Mouse (Mus musculus): ENCODE measurements around the gene 1700102P08Rik. TPM values are rescaled to one million over a fixed set of nuclear protein-coding genes. Genes with fewer than 3 reads are reported as not detected.

1700102P08Rik gene
- total RNA-seq, 1 experiment from 2014 or later = 1.3 TPM

DNA sequence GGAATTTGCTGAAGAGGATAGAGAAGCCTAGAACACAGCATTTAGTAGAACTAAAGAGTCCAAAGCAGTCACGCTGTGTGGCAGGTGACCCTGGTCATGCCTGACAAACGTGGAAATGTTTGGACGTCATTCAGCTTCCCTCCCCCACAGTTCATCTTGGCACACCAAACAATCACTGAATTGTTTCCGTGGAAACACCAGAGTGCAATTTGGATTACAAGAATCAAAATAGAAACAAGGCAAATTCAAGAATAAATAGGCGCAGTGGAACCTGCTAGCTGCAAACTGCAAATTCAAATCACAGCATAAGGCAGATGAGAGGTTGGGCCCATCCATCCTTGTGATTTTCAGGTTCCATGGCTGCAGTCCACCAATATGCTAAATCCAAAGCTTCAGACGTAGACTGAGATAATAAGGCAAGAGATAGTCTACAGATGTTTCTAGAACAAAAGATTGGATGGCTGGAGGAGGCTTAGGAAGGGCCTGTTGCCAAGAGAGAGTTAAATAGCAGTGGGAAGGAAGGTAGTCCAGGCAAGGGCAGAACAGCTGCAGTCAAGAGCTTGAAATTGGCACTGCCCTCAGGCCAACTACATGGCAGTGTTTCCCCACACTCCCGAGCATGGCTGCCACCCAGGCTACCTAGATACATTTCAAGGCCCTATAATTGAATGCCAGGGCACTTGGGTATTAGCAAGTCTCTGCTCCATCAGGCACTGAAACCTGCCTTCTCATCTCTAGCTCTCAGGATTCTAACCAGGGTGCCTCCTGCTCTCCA, 8.8 kb downstream of the 1700102P08Rik start:
- ATAC-seq (replicated peaks in 1 of 2; ENCODE audit: insufficient read depth in 1 of 2, low FRiP score in 2 of 2, low TSS enrichment in 1 of 2, low read depth in 1 of 2, poor library complexity in 2 of 2, severe bottlenecking in 2 of 2) = no peak

DNA sequence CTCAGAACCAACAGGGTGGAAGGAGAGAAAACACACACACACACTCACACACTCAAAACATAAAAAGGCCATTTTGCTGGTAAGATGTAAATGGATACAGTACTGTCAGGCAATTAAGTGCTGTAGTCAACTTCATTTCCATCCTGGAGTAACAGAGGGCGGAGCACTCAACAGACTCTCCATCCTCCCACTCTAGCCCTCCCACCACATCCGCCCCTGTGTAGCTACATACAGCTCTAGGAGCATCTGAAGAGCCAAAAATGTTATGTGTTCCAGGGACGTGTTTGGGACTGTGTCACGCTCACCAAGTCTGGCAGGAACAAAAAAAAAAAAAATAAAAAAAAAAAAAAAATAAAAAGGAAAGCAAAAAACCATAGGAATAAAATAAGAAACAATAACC, 10.5 kb downstream of the 1700102P08Rik start:
- ATAC-seq (replicated peaks in 1 of 2; ENCODE audit: insufficient read depth in 1 of 2, low FRiP score in 2 of 2, low TSS enrichment in 1 of 2, low read depth in 1 of 2, poor library complexity in 2 of 2, severe bottlenecking in 2 of 2) = no peak

DNA sequence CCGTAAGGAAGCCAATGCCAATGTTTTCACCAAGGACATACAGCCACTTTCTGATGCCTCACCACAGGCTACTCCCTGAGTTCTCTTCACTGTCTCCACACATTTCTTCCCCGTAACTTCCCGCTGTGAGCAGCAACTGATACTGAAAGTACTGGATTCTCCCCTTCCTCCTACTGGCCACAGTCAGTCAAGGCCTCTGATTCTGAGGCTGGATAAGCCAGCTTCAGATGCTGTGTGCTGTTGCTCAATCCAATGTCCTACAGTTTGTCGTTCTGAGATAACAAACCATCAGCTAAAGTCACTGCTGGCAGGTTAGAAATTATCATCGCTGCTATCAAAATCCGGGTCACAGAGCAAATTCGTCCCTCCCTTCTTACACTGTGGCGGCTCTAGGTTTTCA, 11.8 kb downstream of the 1700102P08Rik start:
- no peak for ATAC-seq (replicated peaks in 1 of 2; ENCODE audit: insufficient read depth in 1 of 2, low FRiP score in 2 of 2, low TSS enrichment in 1 of 2, low read depth in 1 of 2, poor library complexity in 2 of 2, severe bottlenecking in 2 of 2)

DNA sequence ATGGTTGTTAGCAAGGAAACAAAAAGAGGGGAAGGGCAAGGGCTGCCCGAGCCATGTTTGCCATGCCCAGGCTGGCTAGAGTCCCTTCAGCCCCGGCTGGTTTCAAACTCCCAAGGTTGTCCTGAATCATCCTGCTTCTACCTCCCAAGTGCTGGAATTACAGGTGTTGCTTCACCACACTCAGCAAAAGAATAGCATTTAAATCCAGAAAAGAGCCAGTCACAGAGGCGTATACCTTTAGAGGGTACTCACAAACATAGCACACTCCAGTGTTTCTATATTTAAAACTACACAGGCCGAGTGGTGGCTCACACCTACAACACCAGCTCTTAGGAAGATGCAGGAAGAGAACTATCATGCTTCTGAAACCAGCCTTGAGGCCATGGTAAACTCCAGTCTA, 16.9 kb downstream of the 1700102P08Rik start:
- ATAC-seq (replicated peaks in 1 of 2; ENCODE audit: insufficient read depth in 1 of 2, low FRiP score in 2 of 2, low TSS enrichment in 1 of 2, low read depth in 1 of 2, poor library complexity in 2 of 2, severe bottlenecking in 2 of 2) = no peak

DNA sequence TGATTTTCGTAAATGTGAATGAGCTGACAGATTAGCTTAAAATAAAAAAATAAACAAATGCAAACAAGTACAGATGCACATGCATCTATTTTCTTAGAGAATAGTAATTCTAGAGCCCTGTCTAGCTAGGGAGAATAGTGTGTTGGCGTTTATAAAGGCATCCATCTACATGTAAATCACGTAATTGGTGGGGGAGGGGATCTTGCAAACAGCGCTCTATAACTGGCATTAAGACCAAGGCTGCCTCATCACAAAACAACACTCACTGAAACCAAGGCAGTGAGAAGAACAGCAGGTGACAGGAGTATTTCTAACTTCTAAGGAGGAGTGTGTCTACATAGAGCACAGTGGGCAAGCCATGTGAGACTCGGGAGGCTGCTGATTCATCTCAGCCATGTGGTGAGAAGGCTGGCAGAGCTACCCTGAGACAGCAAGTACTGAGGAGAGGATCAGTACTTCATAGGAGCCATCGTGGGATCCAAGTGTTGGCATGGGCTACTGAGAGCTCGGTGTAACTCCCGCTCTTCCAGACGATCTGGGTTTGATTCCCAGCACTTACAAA, 18.9 kb downstream of the 1700102P08Rik start:
- ATAC-seq (replicated peaks in 1 of 2; ENCODE audit: insufficient read depth in 1 of 2, low FRiP score in 2 of 2, low TSS enrichment in 1 of 2, low read depth in 1 of 2, poor library complexity in 2 of 2, severe bottlenecking in 2 of 2) = no peak

DNA sequence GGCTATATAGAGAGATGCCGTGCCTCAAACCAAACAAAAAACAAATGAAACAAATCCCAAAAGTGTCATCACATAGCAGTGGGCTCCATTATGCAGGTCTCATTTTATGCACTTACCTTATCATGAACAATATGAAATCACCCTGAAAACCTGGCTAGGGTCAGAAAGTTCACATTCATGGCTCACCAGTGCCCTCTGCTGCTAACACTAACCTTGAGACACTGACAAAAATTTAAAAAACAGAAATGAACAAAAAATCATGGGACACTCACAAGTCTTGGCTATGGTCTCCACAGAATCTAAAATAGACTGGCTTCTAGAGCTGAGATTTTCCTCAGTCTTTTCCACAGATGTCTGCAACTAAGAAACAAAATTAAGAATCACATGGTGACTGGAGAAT, 19.6 kb downstream of the 1700102P08Rik start:
- no peak for ATAC-seq (replicated peaks in 1 of 2; ENCODE audit: insufficient read depth in 1 of 2, low FRiP score in 2 of 2, low TSS enrichment in 1 of 2, low read depth in 1 of 2, poor library complexity in 2 of 2, severe bottlenecking in 2 of 2)

DNA sequence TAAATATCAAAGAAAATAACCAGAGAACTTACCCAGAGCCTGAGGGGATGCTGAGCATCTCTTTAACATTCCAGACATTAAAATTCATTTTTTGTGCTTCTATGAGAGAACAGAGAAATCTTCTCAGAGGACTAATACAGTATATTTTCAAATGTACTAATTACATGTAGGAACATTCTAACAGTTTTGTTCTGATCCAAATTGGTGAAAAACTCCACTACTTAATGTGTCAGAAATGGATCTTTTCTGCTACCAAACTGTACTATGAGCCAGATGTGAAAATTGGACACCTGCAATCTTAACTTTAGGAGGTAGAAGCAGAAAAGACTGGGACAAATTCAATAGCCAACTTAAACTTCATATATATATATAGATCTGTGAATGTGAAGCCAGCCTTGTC, 35.8 kb downstream of the 1700102P08Rik start, which contains the start of gene Ccdc36:
Gene Ccdc36 (minus strand): TSS at position 101 of the 400 bp plus-strand sequence.
- ATAC-seq (replicated peaks in 1 of 2; ENCODE audit: insufficient read depth in 1 of 2, low FRiP score in 2 of 2, low TSS enrichment in 1 of 2, low read depth in 1 of 2, poor library complexity in 2 of 2, severe bottlenecking in 2 of 2) = no peak

DNA sequence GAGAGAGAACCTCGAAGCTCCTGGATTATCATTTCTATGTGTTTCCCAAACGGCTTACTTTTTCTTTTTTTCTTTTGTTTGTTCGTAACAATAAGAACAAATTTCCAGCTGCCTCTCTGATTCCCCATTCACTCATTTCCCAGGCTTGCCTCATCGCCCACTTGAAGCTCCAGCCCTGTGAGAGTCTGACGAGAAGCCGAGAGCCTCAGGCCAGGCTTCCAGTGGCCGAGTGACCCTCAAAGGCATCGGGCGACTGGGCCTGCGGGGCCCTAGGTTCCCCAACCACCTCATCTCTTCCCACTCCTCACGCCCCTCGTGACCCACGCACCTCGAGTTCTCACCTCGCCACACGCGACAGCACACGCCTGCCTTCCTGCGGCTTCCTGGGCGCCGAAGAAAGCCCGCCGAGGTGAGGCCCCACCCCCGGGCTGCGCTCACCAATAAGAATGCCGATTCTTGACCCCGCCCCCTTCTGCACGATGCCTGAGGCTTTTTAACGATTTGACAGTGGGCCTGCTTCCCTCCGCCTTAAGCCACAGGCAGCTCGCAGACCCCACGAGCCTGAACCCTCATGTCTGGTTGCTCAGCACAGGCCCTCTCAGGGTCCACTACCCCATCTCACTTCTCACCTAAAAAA, 38.9 kb downstream of the 1700102P08Rik start:
- ATAC-seq (replicated peaks in 1 of 2; ENCODE audit: insufficient read depth in 1 of 2, low FRiP score in 2 of 2, low TSS enrichment in 1 of 2, low read depth in 1 of 2, poor library complexity in 2 of 2, severe bottlenecking in 2 of 2) = peak in 1 of 2 experiments; percentile 53; a peak in 2 of 4 replicates

DNA sequence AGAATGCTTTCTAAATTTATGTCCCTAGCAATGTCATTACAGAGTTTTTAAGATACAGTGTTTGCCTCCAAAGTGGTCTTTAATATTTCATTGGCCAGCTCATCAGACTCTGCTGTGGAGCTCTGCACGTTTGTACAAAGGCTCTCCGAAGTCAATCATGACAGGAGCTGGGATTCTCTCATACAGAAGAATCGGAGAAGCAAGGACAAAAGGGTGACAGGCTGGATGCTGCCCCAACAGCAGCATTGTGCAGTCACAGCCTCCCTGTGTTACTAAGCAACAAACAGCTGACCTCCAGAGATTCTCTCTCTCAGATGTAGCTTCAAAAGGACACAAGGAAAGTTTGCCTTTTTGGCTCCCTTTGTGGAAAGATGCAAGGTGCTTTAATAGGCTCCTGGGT, 43.6 kb downstream of the 1700102P08Rik start, which contains the start of gene BC048562:
Gene BC048562 (plus strand): TSS at position 301 of the 400 bp plus-strand sequence.
- ATAC-seq (replicated peaks in 1 of 2; ENCODE audit: insufficient read depth in 1 of 2, low FRiP score in 2 of 2, low TSS enrichment in 1 of 2, low read depth in 1 of 2, poor library complexity in 2 of 2, severe bottlenecking in 2 of 2) = no peak

DNA sequence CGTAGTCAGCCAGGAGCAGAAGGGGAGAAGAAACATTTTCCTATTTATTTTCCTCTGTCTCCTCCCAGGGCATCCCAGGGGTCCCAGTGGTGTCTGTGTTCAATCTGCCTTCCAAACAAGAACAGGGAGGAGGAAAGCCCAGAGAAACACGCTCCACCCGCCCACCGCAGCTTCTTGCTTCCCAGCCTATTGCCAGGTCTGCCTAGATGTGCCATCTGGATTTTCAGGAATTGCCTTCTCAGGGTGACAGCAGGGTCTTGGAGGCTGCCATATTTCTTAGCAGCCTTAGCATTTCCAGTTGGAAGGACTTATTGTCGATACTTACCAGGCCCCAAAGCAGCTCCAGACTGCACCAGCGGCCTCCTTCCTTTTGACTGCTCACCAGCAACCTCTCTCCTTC, 46.6 kb downstream of the 1700102P08Rik start:
- ATAC-seq (replicated peaks in 1 of 2; ENCODE audit: insufficient read depth in 1 of 2, low FRiP score in 2 of 2, low TSS enrichment in 1 of 2, low read depth in 1 of 2, poor library complexity in 2 of 2, severe bottlenecking in 2 of 2) = no peak

DNA sequence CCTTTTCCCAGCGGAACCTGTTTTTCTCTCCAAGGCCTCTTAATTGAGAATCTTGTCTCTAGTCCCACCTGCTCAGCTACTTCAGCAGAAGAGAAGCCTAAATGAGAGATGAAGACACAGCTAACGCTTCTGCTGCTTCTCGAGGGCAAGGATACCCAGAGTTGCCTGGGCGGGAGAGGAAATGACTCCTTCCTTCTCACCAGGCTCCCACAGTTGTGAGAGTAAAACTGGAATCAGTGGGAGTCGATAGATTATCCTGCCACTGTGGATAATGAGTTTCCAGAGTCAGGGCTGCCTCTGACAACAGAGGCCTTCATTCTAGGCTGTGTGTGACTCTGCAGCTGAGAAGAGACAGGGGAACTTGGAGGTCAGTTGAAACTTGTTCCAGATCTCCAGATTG, 47.9 kb downstream of the 1700102P08Rik start:
- ATAC-seq (replicated peaks in 1 of 2; ENCODE audit: insufficient read depth in 1 of 2, low FRiP score in 2 of 2, low TSS enrichment in 1 of 2, low read depth in 1 of 2, poor library complexity in 2 of 2, severe bottlenecking in 2 of 2) = no peak

DNA sequence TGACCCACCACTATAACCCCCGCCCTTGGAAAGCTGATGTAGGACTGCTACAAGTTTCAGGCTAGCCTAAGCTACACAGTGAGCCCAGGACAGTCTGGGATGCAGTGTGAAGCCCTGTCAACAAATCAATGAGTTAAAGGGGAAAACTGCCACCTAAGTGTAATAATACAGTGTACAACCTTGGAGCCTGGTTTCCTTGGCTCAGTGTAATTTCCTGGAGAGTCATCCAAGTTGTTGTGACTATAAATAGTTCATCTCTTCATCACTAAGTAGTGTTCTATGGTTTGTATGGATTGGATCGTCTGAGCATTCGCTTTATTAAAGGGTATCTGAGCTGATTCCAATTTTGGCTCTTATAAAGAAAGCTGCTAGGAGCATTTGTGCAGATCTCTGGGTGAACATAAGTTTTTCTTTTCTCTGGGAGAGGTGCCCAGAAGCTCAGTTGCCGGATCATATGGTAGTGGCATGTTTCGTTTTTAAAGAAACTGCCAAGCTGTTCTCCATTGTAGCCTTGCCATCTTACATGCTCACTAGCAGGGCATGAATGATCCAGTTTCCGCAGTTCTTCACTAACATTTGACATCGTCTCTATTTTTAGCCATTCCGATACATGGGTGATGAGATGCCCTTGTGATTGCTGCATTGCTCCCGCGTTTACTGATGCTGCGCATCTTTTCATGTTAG, 48.8 kb downstream of the 1700102P08Rik start:
- no peak for ATAC-seq (replicated peaks in 1 of 2; ENCODE audit: insufficient read depth in 1 of 2, low FRiP score in 2 of 2, low TSS enrichment in 1 of 2, low read depth in 1 of 2, poor library complexity in 2 of 2, severe bottlenecking in 2 of 2)

DNA sequence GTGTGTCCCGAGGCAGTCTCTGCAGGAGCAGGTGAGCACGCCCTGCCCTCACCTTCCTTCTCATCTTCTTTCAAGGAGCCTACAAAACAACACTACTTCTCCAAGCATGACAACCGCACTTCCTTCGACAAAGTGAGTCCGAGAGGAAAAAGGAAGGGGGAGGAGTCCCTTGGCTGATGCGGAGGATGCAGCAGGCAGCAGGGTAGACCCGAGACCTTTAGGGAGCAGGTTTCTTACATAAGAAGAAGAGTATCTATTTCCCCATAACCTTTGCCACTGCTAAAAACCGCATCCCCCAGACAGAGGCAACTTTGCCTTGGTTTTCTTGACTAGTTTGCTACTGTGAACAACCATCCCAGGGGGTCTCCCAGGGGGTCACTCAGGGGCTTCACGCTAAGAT, 52.5 kb downstream of the 1700102P08Rik start:
- ATAC-seq (replicated peaks in 1 of 2; ENCODE audit: insufficient read depth in 1 of 2, low FRiP score in 2 of 2, low TSS enrichment in 1 of 2, low read depth in 1 of 2, poor library complexity in 2 of 2, severe bottlenecking in 2 of 2) = peak; percentile 29 to 44; a peak in 2 of 4 replicates

DNA sequence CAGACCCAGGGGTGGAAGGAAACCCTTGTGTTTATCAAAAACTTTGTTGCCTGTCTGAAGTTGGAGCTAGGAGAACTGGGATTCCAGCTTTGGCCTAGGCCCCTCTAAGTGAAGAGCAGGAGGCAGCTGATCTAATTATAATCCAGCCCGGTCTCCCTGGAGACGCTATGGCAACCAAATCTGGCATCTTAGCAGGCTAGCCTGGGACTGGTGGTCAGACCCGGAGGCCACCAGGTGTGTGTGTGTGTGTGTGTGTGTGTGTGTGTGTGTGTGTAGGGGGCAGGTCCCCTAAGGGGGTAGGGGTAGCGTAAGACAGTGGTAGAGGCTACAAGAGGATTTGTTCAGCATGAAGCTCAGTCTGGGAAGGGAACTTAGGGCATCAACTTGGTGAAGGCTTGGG, 57.3 kb downstream of the 1700102P08Rik start:
- ATAC-seq (replicated peaks in 1 of 2; ENCODE audit: insufficient read depth in 1 of 2, low FRiP score in 2 of 2, low TSS enrichment in 1 of 2, low read depth in 1 of 2, poor library complexity in 2 of 2, severe bottlenecking in 2 of 2) = no peak

DNA sequence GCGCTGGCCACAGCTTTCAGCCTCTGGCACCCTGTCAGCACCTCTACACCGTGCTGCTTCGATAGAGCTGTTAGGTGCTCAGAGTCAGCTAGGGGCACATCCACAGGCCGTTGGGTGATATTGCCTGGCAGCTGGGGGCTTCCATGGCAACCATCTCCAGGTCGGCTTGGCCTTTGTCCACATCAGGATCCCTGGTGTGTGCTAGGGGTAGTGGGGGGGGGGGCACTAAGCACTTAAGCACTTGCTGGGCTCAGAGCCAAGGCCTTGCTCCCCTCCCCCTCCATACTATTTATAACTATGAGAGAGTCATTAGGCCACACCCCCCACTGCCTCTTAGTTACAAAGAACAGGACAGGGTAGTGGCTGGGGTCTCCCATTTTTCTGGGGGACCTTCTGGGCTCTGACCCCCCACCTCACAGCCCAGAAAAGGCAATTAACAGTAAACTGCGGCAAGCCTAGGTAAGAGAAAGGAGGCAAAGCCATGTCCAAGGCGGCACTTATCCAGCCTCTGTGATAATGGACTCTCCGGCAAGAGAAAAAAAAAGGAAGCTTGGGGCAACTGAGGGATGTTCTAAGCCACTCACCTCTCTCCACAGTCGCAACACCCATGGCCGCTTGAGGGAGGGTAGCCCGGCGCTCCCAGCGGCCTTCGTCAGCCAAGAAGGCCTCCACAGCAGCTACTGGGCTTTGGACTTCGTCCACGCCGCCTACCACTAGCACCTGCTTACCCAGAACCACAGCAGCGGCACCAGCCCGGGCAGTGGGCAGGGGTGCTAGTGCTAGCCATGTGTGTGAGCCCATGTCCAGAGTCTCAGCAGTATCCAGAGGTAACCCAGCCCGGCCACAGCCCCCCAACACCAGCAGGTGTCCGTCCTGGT, 57.9 kb downstream of the 1700102P08Rik start:
- no peak for ATAC-seq (replicated peaks in 1 of 2; ENCODE audit: insufficient read depth in 1 of 2, low FRiP score in 2 of 2, low TSS enrichment in 1 of 2, low read depth in 1 of 2, poor library complexity in 2 of 2, severe bottlenecking in 2 of 2)

DNA sequence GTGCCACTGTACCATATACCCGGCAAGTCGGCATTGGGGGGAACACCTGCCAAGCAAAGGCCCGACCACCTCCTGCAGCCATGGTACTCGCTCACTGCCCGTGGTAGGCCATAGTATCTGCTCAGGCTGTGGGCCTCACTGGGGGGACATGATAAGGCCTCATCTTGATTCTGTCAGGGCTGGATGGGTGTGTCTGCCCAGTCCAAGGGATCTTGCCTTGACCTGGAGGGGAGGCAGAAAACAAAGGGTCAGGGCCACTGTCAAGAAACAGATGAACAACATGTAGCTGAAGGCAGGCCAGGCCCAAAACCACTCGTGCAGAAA, 58.5 kb downstream of the 1700102P08Rik start:
- no peak for ATAC-seq (replicated peaks in 1 of 2; ENCODE audit: insufficient read depth in 1 of 2, low FRiP score in 2 of 2, low TSS enrichment in 1 of 2, low read depth in 1 of 2, poor library complexity in 2 of 2, severe bottlenecking in 2 of 2)

DNA sequence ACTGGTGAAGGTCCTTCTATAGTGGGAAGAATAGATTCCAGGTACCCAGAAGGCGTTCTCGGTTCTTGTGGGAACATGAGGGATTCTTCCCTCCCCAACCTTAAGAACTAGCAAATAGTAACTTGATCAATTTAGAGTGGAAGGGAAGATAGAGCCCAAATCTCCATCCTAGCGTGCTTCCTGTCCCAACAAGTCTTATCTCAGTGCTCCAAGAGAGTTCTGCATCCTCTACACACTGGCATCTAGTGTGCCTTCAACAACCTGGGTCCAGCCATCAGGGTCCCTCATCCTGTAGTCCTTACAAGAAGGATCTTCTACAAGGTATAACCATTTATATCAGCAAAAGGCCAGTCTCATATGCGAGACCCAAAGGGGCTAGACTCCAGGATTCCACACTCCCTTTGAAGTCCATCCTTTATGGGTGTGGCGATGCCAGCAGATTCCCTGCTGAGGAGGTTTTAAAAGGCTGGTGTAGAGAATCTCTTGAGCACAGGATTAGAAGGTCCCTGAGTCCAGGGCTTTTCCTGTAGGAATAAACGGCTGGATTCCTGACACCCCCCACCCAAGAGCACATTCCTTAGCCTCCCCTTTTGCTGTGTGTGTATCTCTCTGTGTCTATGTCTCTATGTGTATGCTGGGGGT, 59.0 kb downstream of the 1700102P08Rik start:
- no peak for ATAC-seq (replicated peaks in 1 of 2; ENCODE audit: insufficient read depth in 1 of 2, low FRiP score in 2 of 2, low TSS enrichment in 1 of 2, low read depth in 1 of 2, poor library complexity in 2 of 2, severe bottlenecking in 2 of 2)

Data from hematopoietic stem cell, adult 5-6 weeks (primary cell).